Mouse (Mus musculus): ENCODE data around the gene Arhgap45.

DNA sequence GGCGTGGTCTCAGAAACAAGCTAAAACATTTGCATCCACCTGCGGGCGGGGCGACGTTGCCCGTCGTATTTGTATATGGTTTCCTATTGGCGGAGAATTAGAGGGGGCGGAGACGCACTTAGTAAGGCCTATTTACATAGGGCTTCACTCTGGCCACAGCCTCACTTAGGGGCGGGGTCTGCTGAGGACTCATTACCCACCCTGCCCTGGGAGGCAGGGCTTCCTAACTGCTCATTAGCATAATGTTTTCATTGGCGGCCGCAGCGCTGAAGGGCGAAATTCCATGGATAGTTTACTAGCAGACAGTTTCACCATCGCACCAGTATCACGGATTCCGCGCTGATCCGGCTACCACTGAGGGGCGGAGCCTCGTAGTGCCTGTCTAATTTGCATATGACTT, 31.6 kb upstream of the Arhgap45 start:
- TF ChIP-seq POLR2A (IDR thresholded peaks at IDR 0.05; ENCODE audit: borderline replicate concordance, low read depth, low read length) = no peak
- TF ChIP-seq CTCF (IDR thresholded peaks at IDR 0.05; ENCODE audit: low read depth, low read length) = no peak

All from bone marrow macrophage, adult 2 months (primary cell).